Mouse (Mus musculus): ENCODE data around the gene Fam13c. TPM values are rescaled to one million over a fixed set of nuclear protein-coding genes. Genes with fewer than 3 reads are reported as not detected.
A peak's percentile ranks its signal among the peaks of the same experiment; 100 is the strongest.

Gene Fam13c
- total and polyA plus RNA-seq, 3 experiments = 6.0 to 27.5 (median 12.8) TPM

- DNase-seq = no peak
These were observed 18.4 kb downstream of the Fam13c start for GRCm38 (mm10) chr10:70458574-70459263.

- peak; percentile 40 for DNase-seq
These were observed 25.4 kb downstream of the Fam13c start for GRCm38 (mm10) chr10:70465638-70466037.

- DNase-seq = no peak
These were observed 30.6 kb downstream of the Fam13c start for GRCm38 (mm10) chr10:70470836-70471235.

- DNase-seq = peak; percentile 83
These were observed 37.5 kb downstream of the Fam13c start for GRCm38 (mm10) chr10:70477741-70478145.

- peak; percentile 26 for DNase-seq
These were observed 43.5 kb downstream of the Fam13c start for GRCm38 (mm10) chr10:70483736-70484135.

GRCm38 (mm10) chr10:70484568-70485286, 44.4 kb downstream of the Fam13c start:
- DNase-seq = no peak

- DNase-seq = peak; percentile 35
These were observed 45.0 kb downstream of the Fam13c start for GRCm38 (mm10) chr10:70485287-70485612.

- peak; percentile 33 for DNase-seq
These were observed 46.4 kb downstream of the Fam13c start for GRCm38 (mm10) chr10:70486651-70487050.

- no peak for DNase-seq
These were observed 53.6 kb downstream of the Fam13c start for GRCm38 (mm10) chr10:70493891-70494290.

- no peak for DNase-seq
These were observed 54.2 kb downstream of the Fam13c start for GRCm38 (mm10) chr10:70494441-70494840.

GRCm38 (mm10) chr10:70495106-70496104, 55.1 kb downstream of the Fam13c start:
- DNase-seq = peak; percentile 64

- peak; percentile 49 for DNase-seq
These were observed 56.7 kb downstream of the Fam13c start for GRCm38 (mm10) chr10:70496938-70497337.

- no peak for DNase-seq
These were observed 58.0 kb downstream of the Fam13c start for GRCm38 (mm10) chr10:70498328-70498727.

GRCm38 (mm10) chr10:70499246-70499645, 59.0 kb downstream of the Fam13c start:
- no peak for DNase-seq

GRCm38 (mm10) chr10:70504871-70505270, 64.6 kb downstream of the Fam13c start:
- no peak for DNase-seq

GRCm38 (mm10) chr10:70505395-70505794, 65.1 kb downstream of the Fam13c start:
- no peak for DNase-seq

- DNase-seq = no peak
These were observed 65.6 kb downstream of the Fam13c start for GRCm38 (mm10) chr10:70505842-70506241.

GRCm38 (mm10) chr10:70506499-70507168, 66.4 kb downstream of the Fam13c start:
- peak; percentile 72 for DNase-seq

GRCm38 (mm10) chr10:70507880-70508279, 67.6 kb downstream of the Fam13c start:
- DNase-seq = no peak

- DNase-seq = no peak
These were observed 74.6 kb downstream of the Fam13c start for GRCm38 (mm10) chr10:70514848-70515247.

- DNase-seq = no peak
These were observed 76.4 kb downstream of the Fam13c start for GRCm38 (mm10) chr10:70516661-70517060.

GRCm38 (mm10) chr10:70519640-70520099, 79.4 kb downstream of the Fam13c start:
- DNase-seq = peak; percentile 63
